Mouse (Mus musculus) brown adipose tissue, adult 24 weeks (tissue): Measurements from ENCODE around the gene Parg. TPM values are rescaled to one million over a fixed set of nuclear protein-coding genes. Genes with fewer than 3 reads are reported as not detected.
"Not testable (repeated sequence)": the region's sequence is repeated elsewhere in the genome, so short reads cannot be mapped to it uniquely, and the experiment has no call there.

Experiments
- H3K27ac ChIP-seq: fragments of 200-500 bp; replicated peaks from 2 replicates; pipeline ENCODE4 v1.5.1; 2012; ENCODE audit warnings: low read depth, mild to moderate bottlenecking, low read length
- H3K4me1 ChIP-seq: fragments of 200-500 bp; 2 replicates; pipeline ENCODE4 v1.6.1; 2012; ENCODE audit warnings: low read length, mixed read lengths; ENCODE audit not compliant: control insufficient read depth, insufficient read depth, insufficient read length
- H3K4me3 ChIP-seq: fragments of 200-500 bp; 2 replicates; pipeline ENCODE4 v1.5.1; 2012; ENCODE audit warnings: low read depth, mild to moderate bottlenecking, low read length, moderate library complexity; ENCODE audit not compliant: insufficient read depth
- polyA plus RNA-seq: library from polyadenylated mRNA; stranded (reverse); fragments of >200 nt; gene quantifications from 2 replicates; pipeline ENCODE4 v1.2.4, GENCODE M21; 2012; ENCODE audit not compliant: missing spikeins, insufficient read depth, insufficient read length

Parg gene
- polyA plus RNA-seq, 1 experiment, result 14.4 TPM

GRCm38 (mm10) chr14:32166840-32167239, 34.9 kb upstream of the Parg start:
- H3K4me1 ChIP-seq, result peaks cover 21% of the 10 kb centered on the region
- 0 out of 2 replicates have a peak overlapping the region, but pooled peaks have one; percentile 30 for H3K27ac ChIP-seq
- no peak overlapping the region for H3K4me3 ChIP-seq

GRCm38 (mm10) chr14:32167326-32167725, 34.4 kb upstream of the Parg start:
- Histone ChIP-seq H3K4me3 (no peak overlapping the region), H3K27ac (no peak overlapping the region), H3K4me1 (peaks cover 21% of the 10 kb centered on the region)

GRCm38 (mm10) chr14:32168653-32169231, 33.0 kb upstream of the Parg start:
- Histone ChIP-seq H3K27ac (0 out of 2 replicates have a peak overlapping the region, but pooled peaks have one; percentile 1), H3K4me3 (no peak overlapping the region), H3K4me1 (peaks cover 15% of the 10 kb centered on the region)

- Histone ChIP-seq H3K4me3 (no peak overlapping the region), H3K27ac (no peak overlapping the region), H3K4me1 (peaks cover 11% of the 10 kb centered on the region)
These were observed 31.6 kb upstream of the Parg start for GRCm38 (mm10) chr14:32170137-32170536.

GRCm38 (mm10) chr14:32175310-32175709, 26.4 kb upstream of the Parg start:
- H3K4me1 ChIP-seq, result no peaks in the 10 kb centered on the region
- H3K27ac ChIP-seq, result no peak overlapping the region
- H3K4me3 ChIP-seq, result no peak overlapping the region

- not testable (repeated sequence) for H3K4me1 ChIP-seq, H3K4me3 ChIP-seq, H3K27ac ChIP-seq
These were observed 25.2 kb upstream of the Parg start for GRCm38 (mm10) chr14:32176590-32176989.

GRCm38 (mm10) chr14:32179393-32180195, 22.2 kb upstream of the Parg start:
- Histone ChIP-seq H3K4me3 (no peak overlapping the region), H3K27ac (no peak overlapping the region), H3K4me1 (no peaks in the 10 kb centered on the region)

- 0 out of 2 replicates have a peak overlapping the region, but pooled peaks have one; percentile 24 for H3K27ac ChIP-seq
- no peak overlapping the region for H3K4me3 ChIP-seq
- no peaks in the 10 kb centered on the region; the same call in 1 of the 2 replicates for H3K4me1 ChIP-seq
These were observed 20.9 kb upstream of the Parg start for GRCm38 (mm10) chr14:32180861-32181260.

GRCm38 (mm10) chr14:32183846-32184245, 17.9 kb upstream of the Parg start:
- no peaks in the 10 kb centered on the region; the same call in 1 of the 2 replicates for H3K4me1 ChIP-seq
- H3K4me3 ChIP-seq, result no peak overlapping the region
- H3K27ac ChIP-seq, result no peak overlapping the region

- no peaks in the 10 kb centered on the region for H3K4me1 ChIP-seq
- H3K4me3 ChIP-seq, result no peak overlapping the region
- no peak overlapping the region for H3K27ac ChIP-seq
These were observed 10.9 kb upstream of the Parg start for GRCm38 (mm10) chr14:32190627-32191391.

GRCm38 (mm10) chr14:32191926-32192325, 9.8 kb upstream of the Parg start:
- H3K4me3 ChIP-seq, result no peak overlapping the region
- H3K4me1 ChIP-seq, result no peaks in the 10 kb centered on the region
- H3K27ac ChIP-seq, result no peak overlapping the region

- no peaks in the 10 kb centered on the region for H3K4me1 ChIP-seq
- H3K4me3 ChIP-seq, result no peak overlapping the region
- no peak overlapping the region for H3K27ac ChIP-seq
These were observed 9.3 kb upstream of the Parg start for GRCm38 (mm10) chr14:32192437-32192836.

- H3K4me1 ChIP-seq, H3K4me3 ChIP-seq, H3K27ac ChIP-seq: not testable (repeated sequence)
These were observed 8.2 kb upstream of the Parg start for GRCm38 (mm10) chr14:32193557-32193956.

GRCm38 (mm10) chr14:32201354-32201753, 395 bp upstream of the Parg start:
- H3K4me3 ChIP-seq, result peak overlapping the region; percentile 99
- H3K4me1 ChIP-seq, result 0 out of 2 replicates have a peak, but pooled peaks cover 2% of the 10 kb centered on the region
- H3K27ac ChIP-seq, result peak overlapping the region; percentile 93

- H3K27ac ChIP-seq, result no peak overlapping the region
- no peak overlapping the region for H3K4me3 ChIP-seq
These were observed 24.9 kb downstream of the Parg start for GRCm38 (mm10) chr14:32226601-32227000.

More at GRCm38 (mm10) chr14:32226601-32227000, 24.9 kb downstream of the Parg start:
- no peaks in the 10 kb centered on the region for H3K4me1 ChIP-seq
